Mouse (Mus musculus) lung, embryonic 15.5 days (tissue): ENCODE results near the gene Zfp706. TPM values are rescaled to one million over a fixed set of nuclear protein-coding genes. Genes with fewer than 3 reads are reported as not detected.
A peak's percentile ranks its signal among the peaks of the same experiment; 100 is the strongest.
"Not testable (repeated sequence)": the region's sequence is repeated elsewhere in the genome, so short reads cannot be mapped to it uniquely, and the experiment has no call there.

Experiments
- ATAC-seq: fragments of 200-750 bp; cut with Nextera tagmentation; 2 replicates; pipeline ENCODE4 v1.8.0; 2017; ENCODE audit warnings: moderate number of reproducible peaks, borderline replicate concordance; ENCODE audit not compliant: low FRiP score, low TSS enrichment; ENCODE audit errors: extremely low read depth
- H3K27ac ChIP-seq: fragments of 300-500 bp; sonication (generic); 2 replicates; pipeline ENCODE4 v1.5.1; 2015; ENCODE audit warnings: moderate library complexity, mild to moderate bottlenecking, inconsistent platforms
- H3K27me3 ChIP-seq: fragments of 300-500 bp; sonication (generic); 2 replicates; pipeline ENCODE4 v1.6.1; 2015; ENCODE audit warnings: inconsistent platforms
- H3K36me3 ChIP-seq: fragments of 300-500 bp; sonication (generic); 2 replicates; pipeline ENCODE4 v1.6.1; 2015; ENCODE audit warnings: inconsistent platforms
- H3K4me1 ChIP-seq: fragments of 300-500 bp; sonication (generic); 2 replicates; pipeline ENCODE4 v1.6.1; 2015; ENCODE audit warnings: inconsistent platforms
- H3K4me2 ChIP-seq: fragments of 300-500 bp; sonication (generic); 2 replicates; pipeline ENCODE4 v1.6.1; 2015; ENCODE audit warnings: inconsistent platforms, mild to moderate bottlenecking, moderate library complexity
- H3K4me3 ChIP-seq: fragments of 300-500 bp; sonication (generic); 2 replicates; pipeline ENCODE4 v1.5.1; 2015; ENCODE audit warnings: mild to moderate bottlenecking, inconsistent platforms
- H3K9ac ChIP-seq: fragments of 300-500 bp; sonication (generic); 2 replicates; pipeline ENCODE4 v1.6.1; 2015; ENCODE audit warnings: inconsistent platforms
- H3K9me3 ChIP-seq: fragments of 300-500 bp; sonication (generic); 2 replicates; pipeline ENCODE4 v1.6.1; 2016; ENCODE audit warnings: inconsistent platforms
- WGBS: fragments of 180-500 bp; shearing (Covaris S2); methylation state at CpG from one replicate; pipeline ENCODE4 v1.1.7; 2015; 5-methylcytosine and 5-hydroxymethylcytosine counted together
- polyA plus RNA-seq: library from polyadenylated mRNA; unstranded; fragments of >200 nt; fragmentation: Nextera tagmentation; extraction: Ambion mirVana; gene quantifications from 2 replicates; pipeline ENCODE4 v1.2.1, GENCODE M21; 2015

The Zfp706 gene
- polyA plus RNA-seq, 1 experiment from 2014 or later: 418 TPM

GRCm38 (mm10) chr15:37006475-37007164 is 953 bp downstream of the Zfp706 start:
- Histone ChIP-seq H3K27ac (peak overlapping the region; percentile 95), H3K4me2 (peak overlapping the region; percentile 52), H3K36me3 (peaks cover 17% of the 10 kb centered on the region), H3K9ac (peak overlapping the region; percentile 97), H3K4me1 (peaks cover 24% of the 10 kb centered on the region), H3K27me3 (no peaks in the 10 kb centered on the region), H3K9me3 (no peaks in the 10 kb centered on the region), H3K4me3 (peak overlapping the region; percentile 85)
- WGBS: under 1% methylated on average over 48 of the region's 48 CpGs
- peak; percentile 55; the same call in 1 of the 2 replicates for ATAC-seq

GRCm38 (mm10) chr15:37005793-37006474 is 1.6 kb downstream of the Zfp706 start:
- 32% methylated on average over 7 of the region's 7 CpGs for WGBS
- Histone ChIP-seq H3K27ac (peak overlapping the region; percentile 95), H3K9me3 (no peaks in the 10 kb centered on the region), H3K4me3 (peak overlapping the region; percentile 85), H3K9ac (peak overlapping the region; percentile 97), H3K36me3 (peaks cover 23% of the 10 kb centered on the region), H3K4me2 (peak overlapping the region; percentile 52), H3K27me3 (no peaks in the 10 kb centered on the region), H3K4me1 (peaks cover 24% of the 10 kb centered on the region)
- ATAC-seq: no peak

- peaks cover 31% of the 10 kb centered on the region for H3K36me3 ChIP-seq
- WGBS: 83% methylated on average over 5 of the region's 5 CpGs
- no peak overlapping the region for H3K27ac ChIP-seq
- H3K9me3 ChIP-seq: no peaks in the 10 kb centered on the region
- H3K27me3 ChIP-seq: no peaks in the 10 kb centered on the region
- H3K9ac ChIP-seq: no peak overlapping the region
- H3K4me3 ChIP-seq: no peak overlapping the region
- ATAC-seq: no peak
- H3K4me2 ChIP-seq: peak overlapping the region; percentile 52; the same call in 1 of the 2 replicates
- H3K4me1 ChIP-seq: peaks cover 24% of the 10 kb centered on the region
Observed at GRCm38 (mm10) chr15:37004858-37005257, 2.7 kb downstream of the Zfp706 start.

- Histone ChIP-seq H3K27ac (no peak overlapping the region), H3K9me3 (peaks cover 3% of the 10 kb centered on the region; the same call in 1 of the 2 replicates), H3K4me3 (no peak overlapping the region), H3K4me1 (peaks cover 19% of the 10 kb centered on the region), H3K36me3 (peaks cover 56% of the 10 kb centered on the region), H3K4me2 (no peak overlapping the region), H3K9ac (no peak overlapping the region), H3K27me3 (no peaks in the 10 kb centered on the region)
- WGBS: 89% methylated on average over 7 of the region's 7 CpGs
- no peak for ATAC-seq
Observed at GRCm38 (mm10) chr15:37002276-37002675, 5.3 kb downstream of the Zfp706 start.

- 50% methylated on average over 7 of the region's 7 CpGs for WGBS
- peaks cover 60% of the 10 kb centered on the region for H3K36me3 ChIP-seq
Observed at GRCm38 (mm10) chr15:36999602-37000001, 8.0 kb downstream of the Zfp706 start.

GRCm38 (mm10) chr15:36995166-36995565 is 12.4 kb downstream of the Zfp706 start:
- no peak for ATAC-seq
- Histone ChIP-seq H3K27ac (no peak overlapping the region), H3K9ac (no peak overlapping the region), H3K9me3 (peaks cover 4% of the 10 kb centered on the region; the same call in 1 of the 2 replicates), H3K4me2 (no peak overlapping the region), H3K27me3 (no peaks in the 10 kb centered on the region), H3K36me3 (peaks cover 37% of the 10 kb centered on the region), H3K4me3 (no peak overlapping the region), H3K4me1 (0 out of 2 replicates have a peak, but pooled peaks cover 5% of the 10 kb centered on the region)
- WGBS: 93% methylated on average over 4 of the region's 4 CpGs

More at GRCm38 (mm10) chr15:36999602-37000001, 8.0 kb downstream of the Zfp706 start:
- not testable (repeated sequence) for H3K4me2 ChIP-seq, H3K27me3 ChIP-seq, ATAC-seq, H3K4me3 ChIP-seq, H3K9ac ChIP-seq, H3K9me3 ChIP-seq, H3K27ac ChIP-seq, H3K4me1 ChIP-seq

GRCm38 (mm10) chr15:36994665-36995064 is 12.9 kb downstream of the Zfp706 start:
- no peak for ATAC-seq
- Histone ChIP-seq H3K4me2 (no peak overlapping the region), H3K4me3 (no peak overlapping the region), H3K9ac (no peak overlapping the region), H3K4me1 (0 out of 2 replicates have a peak, but pooled peaks cover 5% of the 10 kb centered on the region), H3K27ac (no peak overlapping the region), H3K9me3 (peaks cover 4% of the 10 kb centered on the region; the same call in 1 of the 2 replicates), H3K36me3 (peaks cover 33% of the 10 kb centered on the region), H3K27me3 (no peaks in the 10 kb centered on the region)
- WGBS: 71% methylated on average over 1 of the region's 1 CpGs

GRCm38 (mm10) chr15:36993435-36994178 is 14.0 kb downstream of the Zfp706 start:
- peak; percentile 77 for ATAC-seq
- Histone ChIP-seq H3K4me3 (no peak overlapping the region), H3K4me1 (0 out of 2 replicates have a peak, but pooled peaks cover 5% of the 10 kb centered on the region), H3K4me2 (no peak overlapping the region), H3K9me3 (peaks cover 4% of the 10 kb centered on the region; the same call in 1 of the 2 replicates), H3K27me3 (no peaks in the 10 kb centered on the region), H3K9ac (no peak overlapping the region), H3K27ac (peak overlapping the region; percentile 63; the same call in 1 of the 2 replicates), H3K36me3 (peaks cover 22% of the 10 kb centered on the region)
- WGBS: 74% methylated on average over 8 of the region's 8 CpGs

GRCm38 (mm10) chr15:36991353-36991752 is 16.2 kb downstream of the Zfp706 start:
- H3K4me3 ChIP-seq: no peak overlapping the region
- H3K36me3 ChIP-seq: peaks cover 7% of the 10 kb centered on the region
- H3K9me3 ChIP-seq: no peaks in the 10 kb centered on the region
- no peak for ATAC-seq
- H3K4me1 ChIP-seq: 0 out of 2 replicates have a peak, but pooled peaks cover 10% of the 10 kb centered on the region
- H3K4me2 ChIP-seq: no peak overlapping the region
- WGBS: 53% methylated on average over 6 of the region's 6 CpGs
- H3K27ac ChIP-seq: no peak overlapping the region
- H3K27me3 ChIP-seq: no peaks in the 10 kb centered on the region
- H3K9ac ChIP-seq: no peak overlapping the region

GRCm38 (mm10) chr15:36989922-36990321 is 17.7 kb downstream of the Zfp706 start:
- Histone ChIP-seq H3K9ac (no peak overlapping the region), H3K27ac (no peak overlapping the region), H3K27me3 (no peaks in the 10 kb centered on the region), H3K9me3 (no peaks in the 10 kb centered on the region), H3K4me3 (no peak overlapping the region), H3K36me3 (0 out of 2 replicates have a peak, but pooled peaks cover 2% of the 10 kb centered on the region), H3K4me2 (no peak overlapping the region), H3K4me1 (0 out of 2 replicates have a peak, but pooled peaks cover 10% of the 10 kb centered on the region)
- 85% methylated on average over 11 of the region's 11 CpGs for WGBS
- ATAC-seq: no peak

- H3K9me3 ChIP-seq: no peaks in the 10 kb centered on the region
- H3K4me2 ChIP-seq: no peak overlapping the region
- H3K27ac ChIP-seq: no peak overlapping the region
- H3K9ac ChIP-seq: no peak overlapping the region
- 0 out of 2 replicates have a peak, but pooled peaks cover 8% of the 10 kb centered on the region for H3K4me1 ChIP-seq
- H3K36me3 ChIP-seq: 0 out of 2 replicates have a peak, but pooled peaks cover 1% of the 10 kb centered on the region
- no peak overlapping the region for H3K4me3 ChIP-seq
- H3K27me3 ChIP-seq: no peaks in the 10 kb centered on the region
- WGBS: 84% methylated on average over 2 of the region's 2 CpGs
- ATAC-seq: no peak
Observed at GRCm38 (mm10) chr15:36988718-36989115, 18.9 kb downstream of the Zfp706 start.
